Mouse (Mus musculus): ENCODE results near the gene Gm10447.
"Not testable (repeated sequence)": the region's sequence is repeated elsewhere in the genome, so short reads cannot be mapped to it uniquely, and the experiment has no call there.

Gene Gm10447

GRCm38 (mm10) chr11:53443861-53444260 lies 13.0 kb downstream of the Gm10447 start:
- no peak for ATAC-seq (ENCODE audit: low TSS enrichment)

GRCm38 (mm10) chr11:53441921-53442320 lies 15.0 kb downstream of the Gm10447 start:
- ATAC-seq (ENCODE audit: low TSS enrichment) = no peak

- no peak for ATAC-seq (ENCODE audit: low TSS enrichment)
These were observed 20.6 kb downstream of the Gm10447 start for GRCm38 (mm10) chr11:53436338-53436737.

- no peak for ATAC-seq (ENCODE audit: low TSS enrichment)
These were observed 21.4 kb downstream of the Gm10447 start for GRCm38 (mm10) chr11:53435504-53435903.

GRCm38 (mm10) chr11:53433057-53433456 lies 23.9 kb downstream of the Gm10447 start:
- no peak for ATAC-seq (ENCODE audit: low TSS enrichment)

DNA sequence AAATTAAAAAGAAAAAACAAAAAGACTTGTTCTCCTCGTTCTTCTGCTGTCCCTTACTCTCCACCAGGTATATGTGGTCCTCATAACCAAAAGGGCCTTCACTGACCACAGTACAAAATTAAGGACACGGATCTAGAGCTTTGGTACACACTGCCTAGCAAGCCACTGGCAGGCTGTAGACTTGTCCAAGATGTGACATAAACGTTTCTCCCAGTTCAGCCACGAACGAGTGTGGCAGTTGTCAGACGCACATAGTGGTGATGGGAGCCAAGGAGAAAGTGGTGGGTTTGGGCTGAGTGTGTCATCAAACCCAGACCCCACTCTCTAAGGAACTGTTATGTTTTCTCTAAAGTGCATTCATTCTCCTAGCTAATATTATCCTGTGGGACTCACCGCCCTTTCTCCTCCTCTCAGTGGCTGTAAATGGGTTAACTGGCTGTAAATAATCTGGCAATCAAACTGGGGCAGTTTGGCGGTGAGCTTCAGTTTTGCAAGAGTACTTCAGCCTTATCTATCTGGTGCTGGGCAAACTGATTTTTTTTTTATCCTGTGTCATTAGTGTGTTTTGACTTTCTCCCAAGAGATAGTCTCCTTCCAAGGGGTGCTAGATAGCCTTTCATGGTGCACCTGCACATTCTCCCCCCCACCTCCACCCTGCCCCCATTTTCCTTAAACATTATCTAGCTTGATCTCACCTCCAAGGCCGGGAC lies 25.4 kb downstream of the Gm10447 start:
- ATAC-seq (ENCODE audit: low TSS enrichment) = peak; percentile 15

DNA sequence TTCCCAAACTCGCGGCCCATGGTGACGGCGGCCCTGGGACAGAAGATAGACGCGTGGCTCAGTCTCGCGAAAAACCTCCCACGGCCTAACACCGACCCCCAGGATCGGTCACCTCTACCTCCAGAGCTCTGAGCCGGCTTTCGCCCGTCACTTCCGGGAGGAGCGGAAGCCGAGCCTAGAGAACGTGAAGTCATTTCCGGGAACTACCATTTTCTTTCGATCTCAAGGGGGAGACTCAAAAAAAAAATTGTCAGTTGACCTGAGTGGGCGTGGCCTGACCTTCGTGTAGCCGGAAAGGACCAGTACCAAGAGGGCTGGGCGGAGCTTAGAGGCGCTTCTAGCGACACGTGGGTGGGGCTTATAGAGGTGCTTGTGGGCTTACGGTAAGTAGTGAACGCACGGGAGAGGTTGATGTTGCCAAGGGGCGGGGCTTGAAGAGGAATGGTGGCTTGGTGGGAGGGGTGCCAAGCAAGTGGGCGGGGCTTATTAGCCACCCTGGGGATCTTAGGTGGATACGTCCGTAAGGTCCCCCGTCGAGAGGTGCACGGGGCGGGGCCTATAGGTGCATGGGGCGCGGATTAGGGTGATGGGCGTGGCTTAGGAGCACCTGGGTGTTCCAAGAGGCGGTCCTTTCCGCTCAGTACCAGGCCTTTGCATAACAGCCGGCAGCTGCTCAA lies 26.1 kb downstream of the Gm10447 start, which contains the start of the genes Uqcrq and Gdf9:
TSS of gene Uqcrq (minus strand) at position 162 of the 677 bp plus-strand sequence.
TSS of gene Gdf9 (plus strand) at position 354 of the 677 bp plus-strand sequence.
- peak; percentile 88 for ATAC-seq (ENCODE audit: low TSS enrichment)

GRCm38 (mm10) chr11:53430300-53430669 lies 26.6 kb downstream of the Gm10447 start:
- ATAC-seq (ENCODE audit: low TSS enrichment) = peak; percentile 44

GRCm38 (mm10) chr11:53429182-53429581 lies 27.7 kb downstream of the Gm10447 start:
- ATAC-seq (ENCODE audit: low TSS enrichment) = no peak

DNA sequence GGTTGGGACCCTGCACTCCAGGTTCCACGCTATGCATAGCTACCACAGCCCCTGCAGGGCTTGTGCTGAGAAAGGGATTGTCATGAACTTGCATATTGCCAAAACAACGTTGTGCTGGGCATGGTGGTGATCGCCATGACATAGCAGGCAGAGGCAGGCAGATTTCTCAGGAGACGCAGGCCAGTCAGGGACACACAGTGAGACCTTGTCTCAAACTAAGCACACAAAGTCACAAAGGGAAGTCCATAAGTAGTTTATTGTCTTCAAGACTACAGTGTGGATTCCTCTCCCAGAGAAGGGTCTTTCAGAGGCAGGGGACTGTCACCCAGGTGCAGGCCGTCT lies 28.2 kb downstream of the Gm10447 start:
- ATAC-seq (ENCODE audit: low TSS enrichment) = no peak

DNA sequence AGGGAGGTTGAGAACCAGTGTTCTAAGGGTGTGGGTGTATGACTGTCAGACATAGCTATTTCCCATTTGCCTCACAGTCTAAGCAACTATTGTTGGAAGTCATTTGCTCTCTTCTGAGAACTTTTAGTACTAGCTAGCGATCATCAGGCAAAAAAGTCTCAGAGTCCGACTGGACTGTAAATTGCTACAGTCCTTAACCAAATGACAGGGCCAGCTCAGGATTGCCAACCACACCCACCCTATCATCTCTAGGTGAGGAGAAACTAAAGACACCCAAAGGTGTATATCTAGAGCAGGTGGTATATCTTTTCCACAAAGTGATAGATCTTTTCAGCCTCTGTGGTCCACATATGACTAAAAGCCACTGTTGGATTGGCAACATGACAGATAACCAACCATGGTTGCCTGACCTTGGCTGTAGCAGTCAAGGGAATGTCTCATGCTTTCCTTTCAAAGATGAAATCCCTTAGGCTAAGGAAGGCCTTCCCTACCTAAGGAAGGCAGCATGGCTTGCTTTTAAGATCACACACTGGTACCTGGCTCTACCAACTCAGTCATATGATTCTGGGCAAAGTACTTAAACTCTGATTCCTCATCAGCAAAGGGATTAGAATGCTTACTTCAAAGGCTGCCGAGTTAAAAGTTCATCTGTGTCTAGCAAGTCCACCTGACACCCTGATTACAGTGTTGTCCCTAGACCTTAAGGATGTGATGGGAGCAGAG lies 28.8 kb downstream of the Gm10447 start:
- no peak for ATAC-seq (ENCODE audit: low TSS enrichment)

DNA sequence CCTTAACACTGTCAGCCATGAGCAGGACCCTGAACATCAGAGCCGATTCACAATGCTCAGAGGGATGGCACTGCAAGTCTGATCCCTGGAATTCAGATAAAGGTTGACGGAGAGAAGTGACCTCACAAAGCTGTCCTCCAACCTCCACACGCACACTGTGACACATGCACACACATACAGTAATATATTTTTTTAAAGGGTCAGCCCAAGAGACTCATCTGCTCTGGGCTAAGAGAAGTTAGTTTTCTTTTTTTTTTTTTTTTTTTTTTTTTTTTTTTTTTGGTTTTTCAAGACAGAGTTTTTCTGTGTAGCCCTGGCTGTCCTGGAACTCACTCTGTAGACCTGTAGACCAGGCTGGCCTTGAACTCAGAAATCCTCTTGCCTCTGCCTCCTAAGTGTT lies 30.0 kb downstream of the Gm10447 start:
- not testable (repeated sequence) for ATAC-seq (ENCODE audit: low TSS enrichment)

- ATAC-seq (ENCODE audit: low TSS enrichment) = peak; percentile 18; the same call in 1 of the 2 replicates
These were observed 31.1 kb downstream of the Gm10447 start for GRCm38 (mm10) chr11:53425711-53426255.

DNA sequence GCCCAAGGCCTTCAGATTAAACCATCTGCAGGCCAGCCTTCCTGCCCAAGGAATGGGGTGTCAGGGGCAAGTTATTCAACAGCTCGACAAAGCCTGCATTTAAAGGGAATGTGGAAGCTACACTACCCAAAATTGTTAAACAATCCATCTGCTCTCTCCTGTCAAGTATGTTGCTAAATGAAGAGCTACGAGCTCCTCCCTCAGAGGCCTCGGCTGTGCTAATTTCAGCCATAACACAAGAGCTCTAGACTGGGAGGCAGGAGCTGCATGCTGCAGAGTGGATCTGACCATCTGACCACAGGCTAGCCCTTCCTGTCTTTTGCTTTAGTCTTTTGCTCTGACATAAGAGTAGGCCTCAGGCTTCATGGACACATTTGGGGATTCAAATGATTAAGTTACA lies 31.7 kb downstream of the Gm10447 start:
- ATAC-seq (ENCODE audit: low TSS enrichment) = peak; percentile 69

- ATAC-seq (ENCODE audit: low TSS enrichment) = peak; percentile 15; the same call in 1 of the 2 replicates
These were observed 32.1 kb downstream of the Gm10447 start for GRCm38 (mm10) chr11:53424826-53425225.

DNA sequence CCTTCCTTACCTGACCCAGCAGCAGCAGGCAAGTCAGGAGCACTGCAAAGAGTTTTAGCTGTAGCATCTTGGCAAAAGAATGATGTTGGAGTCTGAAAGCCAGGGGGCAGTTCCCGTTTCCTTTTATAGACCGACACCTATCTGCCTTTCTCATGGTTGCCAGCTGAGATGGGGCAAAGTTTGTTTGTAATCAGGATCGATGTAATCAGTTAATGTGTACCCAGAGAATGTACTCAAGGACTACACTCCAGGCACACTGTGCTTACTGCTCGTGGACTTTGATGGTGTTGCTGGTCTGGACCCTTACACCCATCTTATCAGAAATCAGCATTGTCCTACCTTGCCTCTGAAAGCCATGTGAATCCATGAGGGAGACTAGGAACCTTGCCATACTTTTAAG lies 33.9 kb downstream of the Gm10447 start, which contains the start of gene Leap2:
TSS of gene Leap2 (minus strand) at position 135 of the 400 bp plus-strand sequence.
- ATAC-seq (ENCODE audit: low TSS enrichment) = no peak

DNA sequence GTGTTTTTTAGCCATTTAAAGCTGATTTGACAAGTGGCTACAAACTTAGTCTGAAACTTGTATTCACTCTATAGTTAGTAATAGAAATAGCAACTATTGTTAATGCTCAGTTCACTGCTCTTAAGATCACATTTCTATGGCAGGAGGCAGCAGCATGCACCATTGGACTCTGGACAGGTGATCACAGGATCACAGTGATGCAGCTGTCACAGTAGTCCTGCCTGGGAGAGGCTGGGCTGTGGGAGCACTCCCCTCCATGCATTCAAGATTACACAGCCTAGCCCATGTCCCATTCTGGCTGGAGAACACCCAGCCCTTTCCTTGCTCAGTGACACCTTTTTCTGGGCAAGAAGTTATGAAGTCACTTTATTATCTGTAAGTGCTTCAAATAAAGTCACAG lies 38.9 kb downstream of the Gm10447 start:
- ATAC-seq (ENCODE audit: low TSS enrichment) = no peak

DNA sequence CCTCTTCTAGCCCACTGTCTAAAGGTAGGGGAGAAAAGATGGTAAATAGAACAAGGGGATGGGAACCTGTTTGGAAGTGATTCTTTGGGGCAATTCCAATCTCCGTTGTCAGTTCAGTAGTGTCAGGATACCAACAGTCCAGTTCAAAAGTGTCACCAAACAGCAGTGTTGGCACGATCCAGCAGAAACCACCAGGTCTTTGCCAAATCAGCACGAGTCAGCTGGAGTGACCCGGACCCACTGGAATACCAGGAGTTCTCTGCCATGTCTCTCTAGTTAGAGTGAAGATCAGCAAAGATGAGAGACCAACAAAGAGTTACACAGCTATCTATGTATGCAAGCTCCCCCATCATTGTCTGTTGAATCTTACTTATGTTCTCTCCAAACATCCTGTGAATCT lies 43.0 kb downstream of the Gm10447 start:
- ATAC-seq (ENCODE audit: low TSS enrichment) = no peak

DNA sequence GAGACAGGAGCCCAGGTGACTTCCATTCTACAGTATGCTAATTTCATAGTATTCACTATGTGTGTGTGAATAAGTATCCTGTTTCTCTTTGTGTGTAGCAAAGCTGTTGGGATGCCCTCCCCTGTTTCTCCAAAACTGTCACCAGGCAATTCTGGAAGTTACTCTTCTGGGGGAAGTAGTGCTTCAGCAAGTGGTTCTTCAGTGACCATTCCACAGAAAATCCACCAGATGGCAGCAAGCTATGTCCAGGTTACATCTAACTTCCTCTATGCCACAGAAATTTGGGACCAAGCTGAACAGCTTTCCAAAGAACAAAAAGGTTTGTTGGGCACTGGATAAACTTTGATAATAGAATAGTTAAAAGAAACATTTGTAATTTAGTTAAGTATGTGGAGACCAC lies 45.2 kb downstream of the Gm10447 start:
- ATAC-seq (ENCODE audit: low TSS enrichment) = peak; percentile 69
